Mouse (Mus musculus) stomach, postnatal 0 days (tissue): ENCODE results near the gene Wipf1. TPM values are rescaled to one million over a fixed set of nuclear protein-coding genes. Genes with fewer than 3 reads are reported as not detected.
"Not testable (repeated sequence)": the region's sequence is repeated elsewhere in the genome, so short reads cannot be mapped to it uniquely, and the experiment has no call there.

Experiments
- ATAC-seq: fragments of 200-750 bp; cut with Nextera tagmentation; 2 replicates; pipeline ENCODE4 v1.8.0; 2017; ENCODE audit not compliant: low FRiP score, low TSS enrichment
- DNase-seq: peaks from one replicate; pipeline ENCODE4 v3.0.0-alpha.2; 2016; ENCODE audit warnings: low spot score
- H3K27ac ChIP-seq: fragments of 300-500 bp; sonication (generic); replicated peaks from 2 replicates; pipeline ENCODE4 v1.5.1; 2014; ENCODE audit warnings: mild to moderate bottlenecking, control low read depth
- H3K27me3 ChIP-seq: fragments of 300-500 bp; sonication (generic); 2 replicates; pipeline ENCODE4 v1.6.1; 2014; ENCODE audit warnings: low read length; ENCODE audit not compliant: control insufficient read depth, insufficient read depth
- H3K36me3 ChIP-seq: fragments of 300-500 bp; sonication (generic); 2 replicates; pipeline ENCODE4 v1.6.1; 2014; ENCODE audit warnings: low read length, mixed read lengths; ENCODE audit not compliant: control insufficient read depth, insufficient read depth
- H3K4me1 ChIP-seq: fragments of 300-500 bp; sonication (generic); replicated peaks from 2 replicates; pipeline ENCODE4 v1.6.1; 2014; ENCODE audit warnings: antibody characterized with exemption; ENCODE audit not compliant: control insufficient read depth, insufficient read depth
- H3K4me2 ChIP-seq: fragments of 300-500 bp; sonication (generic); replicated peaks from 2 replicates; pipeline ENCODE4 v1.6.1; 2014; ENCODE audit warnings: low read depth, mild to moderate bottlenecking, control low read depth, moderate library complexity
- H3K4me3 ChIP-seq: fragments of 300-500 bp; sonication (generic); 2 replicates; pipeline ENCODE4 v1.5.1; 2014; ENCODE audit warnings: low read depth, low read length, control low read depth
- H3K9ac ChIP-seq: fragments of 300-500 bp; sonication (generic); 2 replicates; pipeline ENCODE4 v1.6.1; 2014; ENCODE audit warnings: mild to moderate bottlenecking, low read length, control low read depth, mixed read lengths
- H3K9me3 ChIP-seq: fragments of 300-500 bp; sonication (generic); 2 replicates; pipeline ENCODE4 v1.6.1; 2016; ENCODE audit warnings: low read length; ENCODE audit not compliant: control insufficient read depth
- CTCF ChIP-seq: IDR thresholded peaks from 2 replicates; pipeline ENCODE4 v1.5.1; 2016; ENCODE audit warnings: antibody characterized with exemption, low read depth, mild to moderate bottlenecking, moderate library complexity
- EP300 ChIP-seq: optimal IDR thresholded peaks from 2 replicates; pipeline ENCODE3; 2016; ENCODE audit warnings: antibody characterized with exemption
- WGBS: fragments of 180-500 bp; shearing (Covaris S2); extraction: QIAGEN DNeasy Blood & Tissue Kit; methylation state at CpG from one replicate; pipeline ENCODE4 v1.1.7; 2014; 5-methylcytosine and 5-hydroxymethylcytosine counted together
- polyA plus RNA-seq: library from polyadenylated mRNA; unstranded; fragments of >200 nt; fragmentation: Nextera tagmentation; extraction: Ambion mirVana; gene quantifications from 2 replicates; pipeline ENCODE4 v1.2.1, GENCODE M21; 2015

The Wipf1 gene
- polyA plus RNA-seq, 1 experiment from 2014 or later: 3.3 TPM

DNA sequence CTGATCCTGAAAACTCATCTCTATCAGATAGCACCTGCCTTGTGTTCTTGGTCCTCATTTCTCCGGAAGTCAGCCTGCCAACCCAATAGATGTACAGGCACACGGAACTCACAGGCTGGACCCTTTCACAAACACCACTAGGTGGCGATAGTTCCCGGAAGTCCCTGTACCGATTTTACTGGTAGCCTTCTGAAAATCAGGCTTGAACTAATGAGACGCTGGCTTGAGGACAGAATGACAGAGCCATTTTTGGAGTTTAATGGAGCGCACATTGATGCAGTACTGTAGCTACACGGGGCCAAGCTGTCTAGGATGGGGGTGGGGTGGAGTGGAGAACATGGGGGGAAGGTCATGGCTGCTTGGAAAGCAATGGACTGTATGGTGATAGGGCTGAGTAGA is 32.1 kb upstream of the Wipf1 start:
- TF ChIP-seq EP300 (no peak), CTCF (peak; percentile 80)
- Histone ChIP-seq H3K4me3 (peak overlapping the region; percentile 24; the same call in 1 of the 2 replicates), H3K4me1 (no peaks in the 10 kb centered on the region), H3K4me2 (peak overlapping the region; percentile 62), H3K36me3 (no peaks in the 10 kb centered on the region), H3K9me3 (no peaks in the 10 kb centered on the region), H3K9ac (no peak overlapping the region), H3K27ac (no peak overlapping the region), H3K27me3 (no peaks in the 10 kb centered on the region)
- WGBS: 6% methylated on average over 8 of the region's 8 CpGs
- DNase-seq (peak; percentile 61), ATAC-seq (peak; percentile 60)

DNA sequence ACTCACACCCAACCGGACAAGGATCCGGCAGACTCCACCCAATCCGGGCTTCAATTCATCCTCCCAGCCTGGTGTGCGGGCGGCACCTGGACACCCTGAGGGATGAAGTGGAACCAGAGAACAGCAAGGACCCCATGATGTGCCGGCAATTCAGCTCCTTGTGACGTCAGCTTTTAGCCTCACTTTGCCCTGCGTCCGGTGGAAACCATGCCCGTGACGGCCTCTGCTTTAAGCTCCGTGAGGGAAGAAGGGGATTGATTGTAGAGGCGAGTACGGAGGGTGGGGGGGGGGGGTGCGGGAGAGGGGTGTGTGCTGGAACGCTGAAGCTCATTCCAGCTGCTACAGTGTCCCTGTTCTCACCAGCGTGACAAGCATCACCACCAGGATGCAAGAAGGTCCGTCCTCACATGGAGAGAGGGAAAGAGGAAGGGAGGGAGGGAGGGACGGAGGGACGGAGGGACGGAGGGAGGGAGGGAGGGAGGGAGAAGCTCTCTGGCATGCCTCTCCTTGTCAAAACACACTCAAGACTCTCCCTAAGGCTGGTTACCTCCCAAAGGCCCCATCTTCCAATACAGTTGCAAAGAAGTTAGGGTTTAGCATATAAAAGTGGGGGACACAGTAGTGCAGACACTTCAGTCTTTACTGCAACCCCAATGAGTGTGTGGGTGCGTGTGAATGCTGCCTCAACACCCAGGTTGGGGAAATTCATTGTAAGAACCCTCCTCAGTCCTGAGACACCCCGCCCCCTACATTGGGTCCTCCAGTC is 31.5 kb upstream of the Wipf1 start:
- TF ChIP-seq CTCF (no peak), EP300 (no peak)
- 4% methylated on average over 22 of the region's 23 CpGs for WGBS
- H3K4me2 ChIP-seq: peak overlapping the region; percentile 62
- H3K27me3 ChIP-seq: no peaks in the 10 kb centered on the region
- H3K9me3 ChIP-seq: no peaks in the 10 kb centered on the region
- H3K27ac ChIP-seq: no peak overlapping the region
- peak overlapping the region; percentile 38; the same call in 1 of the 2 replicates for H3K9ac ChIP-seq
- no peaks in the 10 kb centered on the region for H3K4me1 ChIP-seq
- H3K36me3 ChIP-seq: no peaks in the 10 kb centered on the region
- no peak for DNase-seq
- peak overlapping the region; percentile 24 for H3K4me3 ChIP-seq
- ATAC-seq: peak; percentile 53

DNA sequence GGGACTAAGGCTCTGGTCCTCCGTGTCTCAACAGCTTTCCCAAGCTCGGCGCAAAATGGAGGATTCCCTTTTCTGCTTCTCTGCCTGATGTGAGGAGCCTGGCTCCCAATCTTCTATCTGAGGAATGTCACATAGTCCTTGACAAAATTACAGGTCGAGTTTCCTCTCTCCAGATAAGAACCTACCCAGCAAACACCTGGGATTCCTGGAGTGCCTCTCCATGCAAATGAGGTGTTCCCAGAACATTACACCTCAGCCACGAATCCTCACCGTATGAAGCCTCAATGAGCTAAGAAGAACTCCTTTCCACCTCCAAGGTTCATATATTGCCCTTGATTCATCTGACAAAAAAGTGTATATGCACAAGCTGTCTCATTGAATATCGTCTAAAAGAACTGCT is 30.9 kb upstream of the Wipf1 start:
- no peak overlapping the region for H3K9ac ChIP-seq
- no peak for TF ChIP-seq EP300
- no peak for TF ChIP-seq CTCF
- H3K4me2 ChIP-seq: peak overlapping the region; percentile 62
- no peaks in the 10 kb centered on the region for H3K4me1 ChIP-seq
- H3K9me3 ChIP-seq: no peaks in the 10 kb centered on the region
- H3K4me3 ChIP-seq: peak overlapping the region; percentile 24; the same call in 1 of the 2 replicates
- WGBS: 43% methylated on average over 7 of the region's 7 CpGs
- DNase-seq (no peak), ATAC-seq (no peak)
- no peak overlapping the region for H3K27ac ChIP-seq
- H3K27me3 ChIP-seq: no peaks in the 10 kb centered on the region
- no peaks in the 10 kb centered on the region for H3K36me3 ChIP-seq

- WGBS: 71% methylated on average over 8 of the region's 8 CpGs
- Histone ChIP-seq H3K4me3 (no peak overlapping the region), H3K27ac (no peak overlapping the region), H3K9me3 (no peaks in the 10 kb centered on the region), H3K4me1 (no peaks in the 10 kb centered on the region), H3K27me3 (no peaks in the 10 kb centered on the region), H3K36me3 (no peaks in the 10 kb centered on the region), H3K9ac (no peak overlapping the region), H3K4me2 (no peak overlapping the region)
- ATAC-seq: no peak
- no peak for DNase-seq
- TF ChIP-seq CTCF (no peak), EP300 (no peak)
Observed at GRCm38 (mm10) chr2:73557956-73558355, 28.4 kb upstream of the Wipf1 start.

DNA sequence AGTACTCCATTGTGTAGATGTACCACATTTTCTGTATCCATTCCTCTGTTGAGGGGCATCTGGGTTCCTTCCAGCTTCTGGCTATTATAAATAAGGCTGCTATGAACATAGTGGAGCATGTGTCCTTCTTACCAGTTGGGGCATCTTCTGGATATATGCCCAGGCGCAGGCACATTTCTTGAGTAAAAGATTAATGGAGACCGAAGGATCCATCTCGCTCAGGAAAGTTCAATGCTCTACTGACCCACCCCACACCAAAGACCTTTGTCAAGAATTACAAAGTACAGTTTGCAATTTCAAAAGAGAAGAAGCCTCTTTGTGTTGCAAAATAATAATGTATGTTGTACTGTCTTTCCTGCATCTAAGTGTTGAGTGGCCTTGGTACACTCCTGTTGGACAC is 27.5 kb upstream of the Wipf1 start:
- not testable (repeated sequence) for H3K36me3 ChIP-seq, H3K9ac ChIP-seq, ATAC-seq, H3K27ac ChIP-seq, H3K27me3 ChIP-seq, H3K4me3 ChIP-seq, H3K4me1 ChIP-seq, H3K9me3 ChIP-seq, DNase-seq, H3K4me2 ChIP-seq
- 88% methylated on average over 3 of the region's 3 CpGs for WGBS

GRCm38 (mm10) chr2:73554389-73554788 is 24.9 kb upstream of the Wipf1 start:
- 79% methylated on average over 3 of the region's 3 CpGs for WGBS
- no peak overlapping the region for H3K4me3 ChIP-seq

More at GRCm38 (mm10) chr2:73554389-73554788, 24.9 kb upstream of the Wipf1 start:
- Histone ChIP-seq H3K4me2 (no peak overlapping the region), H3K27ac (no peak overlapping the region), H3K27me3 (no peaks in the 10 kb centered on the region), H3K36me3 (no peaks in the 10 kb centered on the region), H3K9me3 (no peaks in the 10 kb centered on the region), H3K9ac (no peak overlapping the region), H3K4me1 (no peaks in the 10 kb centered on the region)
- TF ChIP-seq CTCF (no peak), EP300 (no peak)
- DNase-seq: no peak
- no peak for ATAC-seq
